Mouse (Mus musculus) stomach, postnatal 0 days (tissue): ENCODE measurements around the gene Gm21983.

ENCODE experiments used
- CTCF ChIP-seq: IDR thresholded peaks from 2 replicates; pipeline ENCODE4 v1.5.1; 2016; ENCODE audit warnings: antibody characterized with exemption, low read depth, mild to moderate bottlenecking, moderate library complexity
- EP300 ChIP-seq: optimal IDR thresholded peaks from 2 replicates; pipeline ENCODE3; 2016; ENCODE audit warnings: antibody characterized with exemption

DNA sequence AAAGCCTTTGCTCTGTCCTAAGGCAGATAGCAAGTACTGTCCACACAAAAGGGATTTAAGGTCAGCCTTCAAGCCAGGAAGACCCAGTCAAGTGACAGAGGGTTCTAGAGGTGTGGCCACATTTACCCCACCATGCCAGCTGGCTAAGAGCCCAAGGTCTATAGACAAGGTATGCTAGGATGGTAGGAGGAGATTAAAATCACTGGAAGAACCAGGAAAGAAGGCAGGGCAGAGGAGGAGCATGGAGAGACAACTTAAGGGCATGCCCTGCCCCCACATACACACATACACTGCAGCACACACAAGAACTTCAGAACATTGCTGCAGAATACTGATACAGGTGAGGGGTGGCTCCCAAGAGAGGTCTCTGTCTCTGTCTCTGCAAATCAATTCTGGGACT is 61.2 kb downstream of the Gm21983 start, which contains the start of gene Cyp2f2:
- no peak for TF ChIP-seq CTCF
- TF ChIP-seq EP300, result no peak
